Mouse (Mus musculus): ENCODE measurements around the gene Mmp21.

Gene Mmp21

GRCm38 (mm10) chr7:133645716-133646115, 34.1 kb downstream of the Mmp21 start:
- DNase-seq = no peak

- no peak for DNase-seq
Observed at GRCm38 (mm10) chr7:133638821-133639220, 41.0 kb downstream of the Mmp21 start.

- peak; percentile 31 to 75 for DNase-seq
Observed at GRCm38 (mm10) chr7:133638306-133638705, 41.6 kb downstream of the Mmp21 start.

- peak; percentile 98 to 100 for DNase-seq
Observed at GRCm38 (mm10) chr7:133637361-133638305, 42.2 kb downstream of the Mmp21 start, which contains the start of gene Edrf1. Gene Edrf1 (plus strand): TSS chr7:133637543.

GRCm38 (mm10) chr7:133636738-133637352, 43.0 kb downstream of the Mmp21 start:
- peak; percentile 92 to 95 for DNase-seq

GRCm38 (mm10) chr7:133634932-133635650, 44.8 kb downstream of the Mmp21 start:
- DNase-seq = no peak

GRCm38 (mm10) chr7:133632476-133632875, 47.4 kb downstream of the Mmp21 start:
- DNase-seq = peak; percentile 64 to 82

GRCm38 (mm10) chr7:133630821-133631220, 49.0 kb downstream of the Mmp21 start:
- DNase-seq = no peak

- DNase-seq = no peak
Observed at GRCm38 (mm10) chr7:133627184-133627936, 52.5 kb downstream of the Mmp21 start.

All from kidney, postnatal 25 days (tissue).